8 mouse cellular contexts compared by ENCODE assay signal in genomic region chr11:106788775-106789459, GRCm38 (mm10). TPM values are rescaled to one million over a fixed set of nuclear protein-coding genes. Genes with fewer than 3 reads are reported as not detected.
DNase-seq lines count a peak whose midpoint lies in the region; TF ChIP-seq lines count a peak whose summit lies in the region.

Gene Ddx5, minus strand, starts transcription at chr11:106789185.
Gene Cep95, plus strand, starts transcription at chr11:106789252.

- H3K27ac ChIP-seq in left cerebral cortex, adult 2 months, result peak within 1 kb of the TSS; percentile 100
- H3K27ac ChIP-seq in macrophage, result peak within 1 kb of the TSS; percentile 91

- peaks cover 32% of the 10 kb centered on the region for H3K36me3 ChIP-seq in macrophage (ENCODE audit: inconsistent target)

- peaks cover 76% of the 10 kb centered on the region for H3K79me2 ChIP-seq in macrophage (ENCODE audit: inconsistent target)

- peak; percentile 90 to 94 for DNase-seq in adrenal gland, adult 18-20 months (ENCODE audit: low spot score in 2 of 2)
- DNase-seq in embryo, embryonic 10 days (ENCODE audit: low spot score), result peak; percentile 99
- peak; percentile 93 for DNase-seq in gastrocnemius, postnatal 10 days
- peak; percentile 88 for DNase-seq in hindlimb bud, embryonic 11.5 days (ENCODE audit: extremely low spot score, low read depth, low spot score)
- DNase-seq in left cerebral cortex, adult 2 months (ENCODE audit: extremely low spot score in 1 of 2, low spot score in 2 of 2), result peak; percentile 93 to 94
- peak; percentile 96 for DNase-seq in retina, postnatal 7 days (ENCODE audit: low read depth, low spot score)
- DNase-seq in urinary bladder, postnatal 14 days (ENCODE audit: low spot score), result peak; percentile 98

- under 1% methylated on average over 58 of the region's 58 CpGs for WGBS in macrophage (ENCODE audit: missing documents)

- H3K4me3 ChIP-seq in left cerebral cortex, adult 2 months, result peak within 1 kb of the TSS; percentile 98
- peak within 1 kb of the TSS; percentile 93 for H3K4me3 ChIP-seq in macrophage (ENCODE audit: inconsistent target)

- intact Hi-C loops in left cerebral cortex, adult 2 months (cut with DNase I), result loop anchor here (2.0 to 5.0 kb wide), 5 partner anchors 34 to 516 kb away; partner anchors contain the start of genes 1810010H24Rik, Kpna2, Smarcd2 and Smurf2

- TF ChIP-seq CTCF in left cerebral cortex, adult 2 months (IDR thresholded peaks at IDR 0.05), result no peak; the same call in none of the 2 replicates

RNA-seq across cellular contexts. Expression of gene Ddx5, which starts in this region (rescaled TPM):
- total RNA-seq in adrenal gland, adult 18-20 months (2021), result 100 to 1,000 TPM; 828 to 881 TPM
- 100 to 1,000 TPM; 281 to 345 TPM for total RNA-seq in gastrocnemius, postnatal 10 days (2021)
- total RNA-seq in left cerebral cortex, adult 2 months (2021), result 100 to 1,000 TPM; 652 to 679 TPM
- total RNA-seq in macrophage (2018; cell fraction: chromatin; rRNA removed), result 1,000 to 10,000 TPM; 1,977 to 3,563 (median 2,658) TPM
- 100 to 1,000 TPM; 341 to 915 (median 562) TPM for total RNA-seq in macrophage (2018; cell fraction: cytosol; rRNA removed)
- 1,000 to 10,000 TPM; 1,291 to 2,429 (median 1,755) TPM for total RNA-seq in macrophage (2018; cell fraction: nucleus; rRNA removed)
- polyA plus RNA-seq in macrophage (2018), result 399 to 726 TPM (median 627 TPM) in 3 replicates

RNA-seq across cellular contexts. Expression of gene Cep95, which starts in this region (rescaled TPM):
- 1 to 10 TPM; 7.6 to 8.4 TPM for total RNA-seq in adrenal gland, adult 18-20 months (2021)
- total RNA-seq in gastrocnemius, postnatal 10 days (2021), result 1 to 10 TPM; 5.5 to 8.7 TPM
- total RNA-seq in left cerebral cortex, adult 2 months (2021), result 10 to 100 TPM; 12.6 to 15.1 TPM
- 100 to 1,000 TPM in 5 of 26 experiments, 10 to 100 TPM in 21; 11.3 to 128 (median 74.8) TPM for total RNA-seq in macrophage (2018; cell fraction: chromatin; rRNA removed)
- total RNA-seq in macrophage (2018; cell fraction: cytosol; rRNA removed), result 10 to 100 TPM in 3 of 26 experiments, 1 to 10 TPM in 23; 1.9 to 11.0 (median 8.5) TPM
- 10 to 100 TPM; 10.9 to 88.9 (median 37.9) TPM for total RNA-seq in macrophage (2018; cell fraction: nucleus; rRNA removed)
- 6.7 to 17.1 TPM (median 14.3 TPM) in 3 replicates for polyA plus RNA-seq in macrophage (2018)

Comparison
In these comparisons a context has a peak if more than half of its experiments do, and no peak if none do; other contexts are left out.
1. Peak in every context shown above with its lines: DNase-seq, H3K4me3 ChIP-seq and H3K27ac ChIP-seq.